In the genomic region with DNA sequence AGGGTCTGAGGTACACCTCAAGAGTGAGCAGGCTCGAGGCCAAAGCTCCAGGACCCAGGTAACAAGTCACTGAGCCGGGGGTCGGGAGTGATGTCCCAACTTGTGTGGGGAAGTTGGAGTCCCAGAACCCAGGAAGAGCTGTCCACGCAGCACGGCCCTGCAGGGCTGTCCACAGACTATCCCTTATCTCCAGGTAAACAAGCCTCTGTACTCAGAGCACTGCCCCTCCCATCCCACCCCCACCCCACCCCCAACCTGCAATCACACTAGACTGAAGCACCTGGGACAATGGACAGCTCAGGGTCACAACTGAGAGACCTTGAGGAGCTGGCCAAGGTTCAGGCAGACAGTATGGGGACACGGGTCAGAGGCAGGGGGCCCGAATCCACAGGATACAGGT, we compare ENCODE assay signal across 13 mouse cellular contexts. TPM values are rescaled to one million over a fixed set of nuclear protein-coding genes. Genes with fewer than 3 reads are reported as not detected.
A peak's percentile ranks its signal among the peaks of the same experiment; 100 is the strongest.
DNase-seq lines count a peak whose midpoint lies in the region; ATAC-seq and TF ChIP-seq lines count a peak whose summit lies in the region.
"Had no signal": no experiment of that assay in that cellular context is flagged by ENCODE, and none has a peak within 500 bp of the region (broad histone marks: within the 10 kb centered on the region; RNA-seq: fewer than 3 reads in every experiment).

No protein-coding gene starts in this region.

- ATAC-seq in stomach, embryonic 14.5 days (ENCODE audit: insufficient number of reproducible peaks, insufficient read depth, low FRiP score, low read depth): 0 out of 2 replicates have a peak, but pooled peaks have one; percentile 4
- no peak for ATAC-seq in stomach, postnatal 0 days (ENCODE audit: low FRiP score, low TSS enrichment)
- ATAC-seq in liver, embryonic 15.5 days (ENCODE audit: insufficient read depth): peak; percentile 57

- no peaks in the 10 kb centered on the region for H3K27me3 ChIP-seq in heart, embryonic 10.5 days (ENCODE audit: insufficient read depth, poor library complexity, severe bottlenecking)
- no peaks in the 10 kb centered on the region for H3K27me3 ChIP-seq in stomach, embryonic 14.5 days (ENCODE audit: control insufficient read depth, insufficient read depth, low read length)
- H3K27me3 ChIP-seq in stomach, postnatal 0 days (ENCODE audit: control insufficient read depth, insufficient read depth, low read length): no peaks in the 10 kb centered on the region
- no peaks in the 10 kb centered on the region for H3K27me3 ChIP-seq in liver, embryonic 15.5 days
- H3K27me3 ChIP-seq: limb, embryonic 15.5 days had no signal

- H3K27ac ChIP-seq in heart, embryonic 10.5 days: peak overlapping the region; percentile 76
- no peak overlapping the region for H3K27ac ChIP-seq in stomach, embryonic 14.5 days (ENCODE audit: low read length)
- H3K27ac ChIP-seq in stomach, postnatal 0 days (replicated peaks): no peak overlapping the region
- H3K27ac ChIP-seq in liver, embryonic 15.5 days (replicated peaks): 0 out of 2 replicates have a peak overlapping the region, but pooled peaks have one; percentile 24
- H3K27ac ChIP-seq: limb, embryonic 15.5 days had no signal

- H3K4me1 ChIP-seq in heart, embryonic 10.5 days: peaks cover 97% of the 10 kb centered on the region
- H3K4me1 ChIP-seq in stomach, embryonic 14.5 days (ENCODE audit: control insufficient read depth, insufficient read depth, low read length): peaks cover 30% of the 10 kb centered on the region
- peaks cover 3% of the 10 kb centered on the region for H3K4me1 ChIP-seq in stomach, postnatal 0 days (replicated peaks; ENCODE audit: control insufficient read depth, insufficient read depth)
- peaks cover 50% of the 10 kb centered on the region for H3K4me1 ChIP-seq in liver, embryonic 15.5 days (replicated peaks)

- 62% methylated on average over 7 of the region's 7 CpGs for WGBS in heart, embryonic 10.5 days
- 53% methylated on average over 7 of the region's 7 CpGs for WGBS in stomach, embryonic 14.5 days
- 53% methylated on average over 7 of the region's 7 CpGs for WGBS in stomach, postnatal 0 days
- 45% methylated on average over 7 of the region's 7 CpGs for WGBS in liver, embryonic 15.5 days (ENCODE audit: insufficient replicate concordance)

- no peak for TF ChIP-seq CTCF in stomach, postnatal 0 days (IDR thresholded peaks at IDR 0.05; ENCODE audit: low read depth)

- H3K4me3 ChIP-seq in heart, embryonic 10.5 days: no peak overlapping the region
- H3K4me3 ChIP-seq in stomach, embryonic 14.5 days (ENCODE audit: low read depth, low read length): no peak overlapping the region
- H3K4me3 ChIP-seq in stomach, postnatal 0 days (ENCODE audit: low read depth, low read length): no peak overlapping the region
- no peak overlapping the region for H3K4me3 ChIP-seq in liver, embryonic 15.5 days (replicated peaks)
- H3K4me3 ChIP-seq: limb, embryonic 15.5 days had no signal

- no peak overlapping the region for H3K9ac ChIP-seq in stomach, embryonic 14.5 days (replicated peaks; ENCODE audit: low read depth, low read length)
- no peak overlapping the region for H3K9ac ChIP-seq in stomach, postnatal 0 days (ENCODE audit: low read length)
- H3K9ac ChIP-seq in liver, embryonic 15.5 days: no peak overlapping the region
- H3K9ac ChIP-seq: limb, embryonic 15.5 days had no signal

- no peaks in the 10 kb centered on the region for H3K36me3 ChIP-seq in heart, embryonic 10.5 days
- H3K36me3 ChIP-seq in stomach, embryonic 14.5 days (ENCODE audit: control insufficient read depth, insufficient read depth, low read length): no peaks in the 10 kb centered on the region
- no peaks in the 10 kb centered on the region for H3K36me3 ChIP-seq in stomach, postnatal 0 days (ENCODE audit: control insufficient read depth, insufficient read depth, low read length)
- no peaks in the 10 kb centered on the region for H3K36me3 ChIP-seq in liver, embryonic 15.5 days (replicated peaks)
- H3K36me3 ChIP-seq: limb, embryonic 15.5 days had no signal

- H3K4me2 ChIP-seq in stomach, embryonic 14.5 days (replicated peaks; ENCODE audit: low read depth, low read length): no peak overlapping the region
- no peak overlapping the region for H3K4me2 ChIP-seq in stomach, postnatal 0 days (replicated peaks; ENCODE audit: low read depth)
- 0 out of 2 replicates have a peak overlapping the region, but pooled peaks have one; percentile 13 for H3K4me2 ChIP-seq in liver, embryonic 15.5 days

- no peak for DNase-seq in heart, embryonic 10.5 days (ENCODE audit: low spot score)
- DNase-seq in heart, adult 18-20 months: no peak
- no peak for DNase-seq in stomach, postnatal 0 days (ENCODE audit: low spot score)
- peak; percentile 77 for DNase-seq in yolk sac, embryonic 10.5 days (ENCODE audit: low spot score)
- no peak for DNase-seq in adrenal gland, postnatal 10 days
- DNase-seq in layer of hippocampus, postnatal 25 days (ENCODE audit: extremely low spot score in 1 of 2, low spot score in 1 of 2): no peak
- DNase-seq: adrenal gland, adult 2 months; kidney, adult 11 months; thymus, postnatal 4 days had no signal

- TF ChIP-seq EP300 in stomach, postnatal 0 days (optimal IDR thresholded peaks at IDR 0.05): no peak

- H3K9me3 ChIP-seq in heart, embryonic 10.5 days: no peaks in the 10 kb centered on the region
- no peaks in the 10 kb centered on the region for H3K9me3 ChIP-seq in stomach, embryonic 14.5 days (ENCODE audit: control insufficient read depth, low read depth, low read length)
- no peaks in the 10 kb centered on the region for H3K9me3 ChIP-seq in stomach, postnatal 0 days (ENCODE audit: control insufficient read depth, low read length)
- H3K9me3 ChIP-seq in liver, embryonic 15.5 days (replicated peaks): no peaks in the 10 kb centered on the region
- H3K9me3 ChIP-seq: limb, embryonic 15.5 days had no signal

RNA-seq across cellular contexts. Expression of gene Ccdc85c, which starts 10.3 kb away (rescaled TPM):
- 5.7 and 6.7 TPM in 2 replicates for polyA plus RNA-seq in heart, embryonic 10.5 days (2016; fragmentation: Nextera tagmentation; extraction: Ambion mirVana)
- 10 to 100 TPM; 38.5 to 42.5 TPM for total RNA-seq in heart, adult 18-20 months (2021)
- polyA plus RNA-seq in stomach, embryonic 14.5 days (2014; fragmentation: Nextera tagmentation; extraction: Ambion mirVana): 8.9 and 10.2 TPM in 2 replicates
- polyA plus RNA-seq in stomach, postnatal 0 days (2015; fragmentation: Nextera tagmentation; extraction: Ambion mirVana): 6.7 and 7.0 TPM in 2 replicates
- polyA plus RNA-seq in liver, embryonic 15.5 days (2015; fragmentation: Nextera tagmentation; extraction: Ambion mirVana): 1.1 and 1.4 TPM in 2 replicates
- 10 to 100 TPM; 19.8 to 22.1 TPM for total RNA-seq in adrenal gland, postnatal 10 days (2021)
- 10 to 100 TPM; 66.6 to 71.3 TPM for total RNA-seq in layer of hippocampus, postnatal 25 days (2021)
- total RNA-seq: monocyte, adult 5-6 weeks had no signal

RNA-seq across cellular contexts. Expression of gene Hhipl1, which starts 41.2 kb away (rescaled TPM):
- 0.28 and 0.64 TPM in 2 replicates for polyA plus RNA-seq in heart, embryonic 10.5 days (2016; fragmentation: Nextera tagmentation; extraction: Ambion mirVana)
- total RNA-seq in heart, adult 18-20 months (2021): 1 to 10 TPM; 1.3 to 2.1 TPM
- 0.69 and 0.72 TPM in 2 replicates for polyA plus RNA-seq in stomach, embryonic 14.5 days (2014; fragmentation: Nextera tagmentation; extraction: Ambion mirVana)
- polyA plus RNA-seq in stomach, postnatal 0 days (2015; fragmentation: Nextera tagmentation; extraction: Ambion mirVana): 0.23 and 0.24 TPM in 2 replicates
- polyA plus RNA-seq in liver, embryonic 15.5 days (2015; fragmentation: Nextera tagmentation; extraction: Ambion mirVana): 0.03 and 0.09 TPM in 2 replicates
- 1 to 10 TPM in 1 of 2 experiments, under 1 TPM in 1; 0.96 to 1.1 TPM for total RNA-seq in adrenal gland, postnatal 10 days (2021)
- total RNA-seq in layer of hippocampus, postnatal 25 days (2021): 1 to 10 TPM; 5.0 to 5.1 TPM
- total RNA-seq: monocyte, adult 5-6 weeks had no signal

Comparison
In these comparisons a context has a peak if more than half of its experiments do, and no peak if none do; other contexts are left out.
1. H3K27ac ChIP-seq: peak in heart, embryonic 10.5 days (single experiment) and liver, embryonic 15.5 days (single experiment); none in stomach, embryonic 14.5 days (single experiment) and stomach, postnatal 0 days (single experiment).